Mouse (Mus musculus) bone marrow, adult 2 months (tissue): ENCODE measurements around the gene Cd151.

Source experiments
- CTCF ChIP-seq: fragments of 200-500 bp; IDR thresholded peaks from 2 replicates; pipeline ENCODE4 v1.5.1; 2011; ENCODE audit warnings: low read length, control low read depth; ENCODE audit not compliant: control insufficient read depth, insufficient read depth
- POLR2A ChIP-seq: fragments of 200-500 bp; IDR thresholded peaks from 2 replicates; pipeline ENCODE4 v1.6.1; 2011; ENCODE audit warnings: low read depth, mild to moderate bottlenecking, control low read depth, low read length, borderline replicate concordance; ENCODE audit not compliant: control insufficient read depth

DNA sequence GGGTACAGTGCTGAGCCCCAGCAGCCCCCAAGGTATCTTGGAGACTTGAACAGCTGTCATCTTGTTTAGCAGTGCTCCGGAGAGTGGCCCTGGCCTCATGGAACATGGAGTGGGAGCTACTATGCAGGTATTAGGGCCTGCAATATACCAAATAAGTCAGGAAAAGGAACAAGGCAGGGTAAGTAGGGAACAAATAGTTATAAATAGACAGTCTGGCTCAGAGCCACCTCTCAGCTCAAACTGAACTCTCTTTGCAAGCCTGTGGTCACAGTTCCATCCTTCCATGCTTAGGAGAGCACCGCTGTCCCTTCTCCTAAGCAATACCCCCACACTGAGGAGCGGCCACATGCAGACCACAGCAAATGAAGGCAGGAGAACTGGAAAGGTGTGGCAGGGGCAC is 30.4 kb downstream of the Cd151 start:
- no peak for TF ChIP-seq POLR2A
- TF ChIP-seq CTCF, result no peak
